Mouse (Mus musculus): ENCODE measurements at regions not wholly inside any gene's neighbourhood (a gene's known extent, or its start where the extent isn't known, plus 50 kb on each side); places are given as distances from the start of the nearest gene placed in this dataset.

GRCm38 (mm10) chr5:43048196-43049050, 184.5 kb upstream of the Cpeb2 start:
- DNase-seq, result no peak

- DNase-seq, result no peak
These were observed 183.3 kb upstream of the Cpeb2 start for GRCm38 (mm10) chr5:43049381-43050301.

GRCm38 (mm10) chr5:43050961-43051517, 181.9 kb upstream of the Cpeb2 start:
- peak; percentile 28 for DNase-seq

GRCm38 (mm10) chr5:43052668-43053067, 180.3 kb upstream of the Cpeb2 start:
- peak; percentile 42 for DNase-seq

GRCm38 (mm10) chr5:43054586-43054985, 178.4 kb upstream of the Cpeb2 start:
- DNase-seq, result no peak

- no peak for DNase-seq
These were observed 177.8 kb upstream of the Cpeb2 start for GRCm38 (mm10) chr5:43055111-43055710.

GRCm38 (mm10) chr5:43056486-43056885, 176.5 kb upstream of the Cpeb2 start:
- DNase-seq, result no peak

- DNase-seq, result no peak
These were observed 171.7 kb upstream of the Cpeb2 start for GRCm38 (mm10) chr5:43061243-43061642.

GRCm38 (mm10) chr5:43061797-43062391, 171.1 kb upstream of the Cpeb2 start:
- no peak for DNase-seq

- no peak for DNase-seq
These were observed 170.5 kb upstream of the Cpeb2 start for GRCm38 (mm10) chr5:43062499-43062898.

- no peak for DNase-seq
These were observed 169.6 kb upstream of the Cpeb2 start for GRCm38 (mm10) chr5:43063386-43063785.

GRCm38 (mm10) chr5:43071541-43071940, 161.4 kb upstream of the Cpeb2 start:
- DNase-seq, result no peak

- no peak for DNase-seq
These were observed 160.6 kb upstream of the Cpeb2 start for GRCm38 (mm10) chr5:43072340-43072739.

- no peak for DNase-seq
These were observed 158.4 kb upstream of the Cpeb2 start for GRCm38 (mm10) chr5:43074536-43074935.

GRCm38 (mm10) chr5:43080252-43080651, 152.7 kb upstream of the Cpeb2 start:
- DNase-seq, result no peak

- no peak for DNase-seq
These were observed 151.1 kb upstream of the Cpeb2 start for GRCm38 (mm10) chr5:43081561-43082534.

- DNase-seq, result no peak
These were observed 145.9 kb upstream of the Cpeb2 start for GRCm38 (mm10) chr5:43087077-43087476.

- no peak for DNase-seq
These were observed 145.0 kb upstream of the Cpeb2 start for GRCm38 (mm10) chr5:43087907-43088387.

GRCm38 (mm10) chr5:43088650-43089397, 144.1 kb upstream of the Cpeb2 start:
- DNase-seq, result no peak

- no peak for DNase-seq
These were observed 143.5 kb upstream of the Cpeb2 start for GRCm38 (mm10) chr5:43089475-43089874.

Measured in kidney, adult 18-20 months (tissue).